ENCODE assay signal across 9 mouse cellular contexts in the genomic region with DNA sequence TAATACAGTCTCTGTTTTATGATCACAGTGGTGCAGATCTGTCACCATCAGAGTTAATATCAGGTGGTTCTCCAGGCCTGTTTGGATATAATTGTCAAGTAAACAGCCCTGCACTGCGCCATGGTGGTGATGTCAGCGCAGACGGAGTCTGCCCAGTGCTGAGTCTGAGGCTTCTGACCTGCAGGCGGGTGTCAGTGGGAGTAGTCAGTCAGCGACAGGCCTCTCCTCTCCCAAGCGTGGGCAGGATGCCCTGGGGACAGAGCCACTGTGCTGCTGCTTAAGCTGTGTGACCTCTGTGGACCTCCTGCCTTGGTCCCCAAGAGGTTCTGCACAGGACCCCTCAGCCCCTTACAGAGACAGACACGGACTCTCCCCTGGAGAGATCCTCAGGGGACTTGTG. TPM values are rescaled to one million over a fixed set of nuclear protein-coding genes. Genes with fewer than 3 reads are reported as not detected.
DNase-seq lines count a peak whose midpoint lies in the region; ATAC-seq and TF ChIP-seq lines count a peak whose summit lies in the region.
"Had no signal": no experiment of that assay in that cellular context is flagged by ENCODE, and none has a peak within 500 bp of the region (broad histone marks: within the 10 kb centered on the region; RNA-seq: fewer than 3 reads in every experiment).

No protein-coding gene starts in this region.

- intact Hi-C loops in gastrocnemius, postnatal 14 days (cut with DNase I; ENCODE audit: low total_unique reads), result no loop called here

- no peaks in the 10 kb centered on the region for H3K9me3 ChIP-seq in limb, embryonic 12.5 days
- no peaks in the 10 kb centered on the region for H3K9me3 ChIP-seq in limb, embryonic 10.5 days (replicated peaks)
- H3K9me3 ChIP-seq in hindbrain, postnatal 0 days (ENCODE audit: low read length), result no peaks in the 10 kb centered on the region
- H3K9me3 ChIP-seq in midbrain, embryonic 11.5 days (ENCODE audit: control insufficient read depth, low read length), result no peaks in the 10 kb centered on the region

- peaks cover 4% of the 10 kb centered on the region; the same call in 1 of the 2 replicates for H3K4me1 ChIP-seq in limb, embryonic 12.5 days (replicated peaks)
- H3K4me1 ChIP-seq in limb, embryonic 10.5 days, result no peaks in the 10 kb centered on the region; the same call in 1 of the 2 replicates
- peaks cover 5% of the 10 kb centered on the region; the same call in 1 of the 2 replicates for H3K4me1 ChIP-seq in hindbrain, postnatal 0 days (ENCODE audit: insufficient read depth, low read length)
- peaks cover 4% of the 10 kb centered on the region for H3K4me1 ChIP-seq in midbrain, embryonic 11.5 days (ENCODE audit: control insufficient read depth, insufficient read depth, low read length)

- 86% methylated on average over 7 of the region's 7 CpGs for WGBS in limb, embryonic 12.5 days
- 89% methylated on average over 7 of the region's 7 CpGs for WGBS in limb, embryonic 10.5 days
- 42% methylated on average over 7 of the region's 7 CpGs for WGBS in hindbrain, postnatal 0 days
- 77% methylated on average over 7 of the region's 7 CpGs for WGBS in midbrain, embryonic 11.5 days

- ATAC-seq in limb, embryonic 12.5 days (ENCODE audit: insufficient number of reproducible peaks, insufficient read depth, low FRiP score, low TSS enrichment, low read depth), result no peak
- 0 out of 2 replicates have a peak, but pooled peaks have one; percentile 40 for ATAC-seq in hindbrain, postnatal 0 days
- ATAC-seq in midbrain, embryonic 11.5 days (ENCODE audit: low FRiP score), result 0 out of 2 replicates have a peak, but pooled peaks have one; percentile 48
- ATAC-seq in erythroid progenitor cell, adult 5-6 weeks (replicated peaks; ENCODE audit: low FRiP score, poor library complexity, severe bottlenecking), result no peak
- ATAC-seq: Patski had no signal

- peaks cover 28% of the 10 kb centered on the region for H3K36me3 ChIP-seq in limb, embryonic 12.5 days
- H3K36me3 ChIP-seq in limb, embryonic 10.5 days, result peaks cover 27% of the 10 kb centered on the region
- no peaks in the 10 kb centered on the region for H3K36me3 ChIP-seq in hindbrain, postnatal 0 days (ENCODE audit: insufficient read depth, low read length)
- no peaks in the 10 kb centered on the region for H3K36me3 ChIP-seq in midbrain, embryonic 11.5 days (ENCODE audit: control insufficient read depth, insufficient read depth, low read length)

- DNase-seq in limb, embryonic 10.5 days (ENCODE audit: low spot score), result no peak
- peak; percentile 26 for DNase-seq in gastrocnemius, postnatal 14 days
- peak; percentile 10 for DNase-seq in hindbrain, postnatal 0 days (ENCODE audit: low spot score)
- DNase-seq in midbrain, embryonic 11.5 days (ENCODE audit: low spot score, missing footprints), result peak; percentile 79
- no peak for DNase-seq in layer of hippocampus, postnatal 36 days
- DNase-seq in spleen, postnatal 36 days (ENCODE audit: low spot score in 2 of 2), result no peak

- H3K9ac ChIP-seq in limb, embryonic 12.5 days (replicated peaks), result 0 out of 2 replicates have a peak overlapping the region, but pooled peaks have one; percentile 12
- no peak overlapping the region; the same call in 1 of the 2 replicates for H3K9ac ChIP-seq in hindbrain, postnatal 0 days (replicated peaks; ENCODE audit: low read length)
- H3K9ac ChIP-seq in midbrain, embryonic 11.5 days (ENCODE audit: low read length), result no peak overlapping the region

- H3K27me3 ChIP-seq in limb, embryonic 12.5 days, result no peaks in the 10 kb centered on the region
- H3K27me3 ChIP-seq in limb, embryonic 10.5 days (ENCODE audit: low read depth, poor library complexity, severe bottlenecking), result no peaks in the 10 kb centered on the region
- H3K27me3 ChIP-seq in hindbrain, postnatal 0 days (ENCODE audit: insufficient read depth, low read length), result no peaks in the 10 kb centered on the region
- H3K27me3 ChIP-seq in midbrain, embryonic 11.5 days (ENCODE audit: control insufficient read depth, insufficient read depth, low read length), result no peaks in the 10 kb centered on the region
- H3K27me3 ChIP-seq: Patski had no signal

- no peak overlapping the region for H3K4me2 ChIP-seq in limb, embryonic 12.5 days
- no peak overlapping the region for H3K4me2 ChIP-seq in hindbrain, postnatal 0 days (ENCODE audit: low read depth, low read length)
- H3K4me2 ChIP-seq in midbrain, embryonic 11.5 days, result no peak overlapping the region

- no peak overlapping the region for H3K27ac ChIP-seq in limb, embryonic 12.5 days
- no peak overlapping the region for H3K27ac ChIP-seq in limb, embryonic 10.5 days
- no peak overlapping the region; the same call in 1 of the 2 replicates for H3K27ac ChIP-seq in hindbrain, postnatal 0 days
- H3K27ac ChIP-seq in midbrain, embryonic 11.5 days (ENCODE audit: low read depth, low read length), result no peak overlapping the region

- TF ChIP-seq CTCF in hindbrain, postnatal 0 days (IDR thresholded peaks at IDR 0.05; ENCODE audit: low read depth), result no peak

- no peak overlapping the region for H3K4me3 ChIP-seq in limb, embryonic 12.5 days (replicated peaks)
- no peak overlapping the region for H3K4me3 ChIP-seq in limb, embryonic 10.5 days
- H3K4me3 ChIP-seq in hindbrain, postnatal 0 days (ENCODE audit: low read length), result no peak overlapping the region
- H3K4me3 ChIP-seq in midbrain, embryonic 11.5 days (ENCODE audit: low read depth, low read length), result no peak overlapping the region

RNA-seq across cellular contexts. Expression of gene Rcor1, which starts 50.0 kb away (rescaled TPM):
- polyA plus RNA-seq in limb, embryonic 12.5 days (2016; fragmentation: Nextera tagmentation; extraction: Ambion mirVana), result 12.1 and 13.1 TPM in 2 replicates
- polyA plus RNA-seq in limb, embryonic 10.5 days (2016; fragmentation: Nextera tagmentation; extraction: Ambion mirVana), result 7.9 and 9.1 TPM in 2 replicates
- 10 to 100 TPM; 11.5 to 12.7 TPM for total RNA-seq in gastrocnemius, postnatal 14 days (2021)
- total RNA-seq in hindbrain, postnatal 0 days (2014; rRNA removed), result 11.1 and 13.1 TPM in 2 replicates
- polyA plus RNA-seq in hindbrain, postnatal 0 days (2015; fragmentation: Nextera tagmentation; extraction: Ambion mirVana), result 3.0 and 3.1 TPM in 2 replicates
- 10.4 and 12.1 TPM in 2 replicates for polyA plus RNA-seq in midbrain, embryonic 11.5 days (2014; fragmentation: Nextera tagmentation; extraction: Ambion mirVana)
- total RNA-seq in layer of hippocampus, postnatal 36 days (2021), result 10 to 100 TPM; 18.2 to 18.3 TPM
- total RNA-seq in erythroid progenitor cell, adult 5-6 weeks (2015; ENCODE audit: low replicate concordance), result 27.8 and 31.0 TPM in 2 replicates
- 21.2 and 40.1 TPM in 2 replicates for total RNA-seq in erythroid progenitor cell, adult 5-6 weeks (2017; ENCODE audit: low replicate concordance)

Comparison
In these comparisons a context has a peak if more than half of its experiments do, and no peak if none do; other contexts are left out.
1. ATAC-seq: peak in hindbrain, postnatal 0 days (single experiment) and midbrain, embryonic 11.5 days (single experiment); none in limb, embryonic 12.5 days (single experiment) and erythroid progenitor cell, adult 5-6 weeks (single experiment).
2. DNase-seq: peak in gastrocnemius, postnatal 14 days (single experiment), hindbrain, postnatal 0 days (single experiment) and midbrain, embryonic 11.5 days (single experiment); none in limb, embryonic 10.5 days (single experiment), layer of hippocampus, postnatal 36 days (0 of 2) and spleen, postnatal 36 days (0 of 2).